ENCODE assay signal across 17 mouse cellular contexts in genomic region chr7:70433838-70434237, GRCm38 (mm10).
DNase-seq lines count a peak whose midpoint lies in the region; ATAC-seq lines count a peak whose summit lies in the region.
"Had no signal": no experiment of that assay in that cellular context is flagged by ENCODE, and none has a peak within 500 bp of the region (broad histone marks: within the 10 kb centered on the region; RNA-seq: fewer than 3 reads in every experiment).

No protein-coding gene starts in this region.

- peak; percentile 19 for DNase-seq in adrenal gland, postnatal 10 days
- no peak for DNase-seq in adrenal gland, adult 2 months
- peak; percentile 43 for DNase-seq in embryonic facial prominence, embryonic 10.5 days (ENCODE audit: low spot score)
- peak; percentile 51 for DNase-seq in kidney, adult 11 months
- peak; percentile 56 for DNase-seq in kidney, postnatal 10 days
- no peak for DNase-seq in thymus, postnatal 10 days (ENCODE audit: low spot score in 2 of 2)
- no peak for DNase-seq in cerebellum, postnatal 14 days
- DNase-seq: cerebellum, adult 2 months; heart, adult 18-20 months; liver, postnatal 0 days; midbrain, embryonic 14.5 days; spleen, adult 18-20 months; thymus, postnatal 4 days had no signal

- H3K27ac ChIP-seq in embryonic facial prominence, embryonic 10.5 days (replicated peaks): no peak overlapping the region
- H3K27ac ChIP-seq in forebrain, embryonic 13.5 days: no peak overlapping the region
- H3K27ac ChIP-seq: heart, embryonic 15.5 days; hindbrain, embryonic 12.5 days; limb, embryonic 15.5 days had no signal

- H3K9ac ChIP-seq in forebrain, embryonic 13.5 days: no peak overlapping the region
- H3K9ac ChIP-seq: heart, embryonic 15.5 days; hindbrain, embryonic 12.5 days; limb, embryonic 15.5 days; liver, postnatal 0 days had no signal

- no peaks in the 10 kb centered on the region for H3K27me3 ChIP-seq in embryonic facial prominence, embryonic 10.5 days (replicated peaks; ENCODE audit: low read depth, poor library complexity, severe bottlenecking)
- no peaks in the 10 kb centered on the region for H3K27me3 ChIP-seq in forebrain, embryonic 13.5 days
- H3K27me3 ChIP-seq: heart, embryonic 15.5 days; hindbrain, embryonic 12.5 days; limb, embryonic 15.5 days had no signal

- no peak overlapping the region for H3K4me3 ChIP-seq in embryonic facial prominence, embryonic 10.5 days
- H3K4me3 ChIP-seq in forebrain, embryonic 13.5 days: no peak overlapping the region
- H3K4me3 ChIP-seq: heart, embryonic 15.5 days; hindbrain, embryonic 12.5 days; limb, embryonic 15.5 days had no signal

- H3K4me2 ChIP-seq in forebrain, embryonic 13.5 days: no peak overlapping the region
- H3K4me2 ChIP-seq: heart, embryonic 15.5 days; hindbrain, embryonic 12.5 days; limb, embryonic 15.5 days had no signal

- WGBS in embryonic facial prominence, embryonic 10.5 days: 58% methylated on average over 8 of the region's 8 CpGs
- WGBS in forebrain, embryonic 13.5 days: 76% methylated on average over 8 of the region's 8 CpGs

- H3K9me3 ChIP-seq in embryonic facial prominence, embryonic 10.5 days: no peaks in the 10 kb centered on the region
- no peaks in the 10 kb centered on the region for H3K9me3 ChIP-seq in forebrain, embryonic 13.5 days (replicated peaks)
- H3K9me3 ChIP-seq: heart, embryonic 15.5 days; hindbrain, embryonic 12.5 days; limb, embryonic 15.5 days had no signal

- ATAC-seq in forebrain, embryonic 13.5 days: no peak
- ATAC-seq: liver, postnatal 0 days had no signal

- H3K36me3 ChIP-seq in embryonic facial prominence, embryonic 10.5 days (replicated peaks): no peaks in the 10 kb centered on the region
- H3K36me3 ChIP-seq in forebrain, embryonic 13.5 days (ENCODE audit: poor library complexity, severe bottlenecking): no peaks in the 10 kb centered on the region
- H3K36me3 ChIP-seq: heart, embryonic 15.5 days; hindbrain, embryonic 12.5 days; limb, embryonic 15.5 days had no signal

- H3K4me1 ChIP-seq in embryonic facial prominence, embryonic 10.5 days: peaks cover 28% of the 10 kb centered on the region
- no peaks in the 10 kb centered on the region for H3K4me1 ChIP-seq in forebrain, embryonic 13.5 days
- H3K4me1 ChIP-seq: heart, embryonic 15.5 days; hindbrain, embryonic 12.5 days; limb, embryonic 15.5 days had no signal

Comparison
In these comparisons a context has a peak if more than half of its experiments do, and no peak if none do; other contexts are left out.
1. DNase-seq: peak in adrenal gland, postnatal 10 days (single experiment), embryonic facial prominence, embryonic 10.5 days (single experiment), kidney, adult 11 months (single experiment) and kidney, postnatal 10 days (single experiment); none in adrenal gland, adult 2 months (single experiment), thymus, postnatal 10 days (0 of 2) and cerebellum, postnatal 14 days (0 of 2).